Mouse (Mus musculus) ES-E14 (cell line): ENCODE results near the gene Slc25a51. TPM values are rescaled to one million over a fixed set of nuclear protein-coding genes. Genes with fewer than 3 reads are reported as not detected.

Experiments
- DNase-seq: peaks from one replicate; pipeline ENCODE4 v3.0.0-alpha.2; 2013; ENCODE audit warnings: low read depth, low spot score
- H3K27ac ChIP-seq: 2 replicates; pipeline ENCODE4 v1.5.1; 2012; ENCODE audit warnings: low read depth, mild to moderate bottlenecking, low read length, moderate library complexity, mixed read lengths; ENCODE audit not compliant: poor library complexity, insufficient read depth, severe bottlenecking
- H3K36me3 ChIP-seq: 2 replicates; pipeline ENCODE4 v1.6.1; 2012; ENCODE audit warnings: mild to moderate bottlenecking, low read length, moderate library complexity, mixed read lengths; ENCODE audit not compliant: control insufficient read depth, poor library complexity, insufficient read depth, severe bottlenecking
- H3K4me1 ChIP-seq, 2 experiments: fragments of 150-350 bp in 1 of 2; sonication (generic) in 1 of 2; 2 replicates each; pipeline ENCODE4 v1.6.1; 2012; ENCODE audit warnings: low read length in 2 of 2, mild to moderate bottlenecking in 1 of 2, mixed read lengths in 1 of 2; ENCODE audit not compliant: control insufficient read depth in 2 of 2, insufficient read depth in 2 of 2, poor library complexity in 1 of 2
- H3K4me3 ChIP-seq, 2 experiments: fragments of 150-350 bp in 1 of 2; sonication (generic) in 1 of 2; 2 replicates each; pipeline ENCODE4 v1.5.1; 2012; ENCODE audit warnings: low read length in 2 of 2, low read depth in 1 of 2, mild to moderate bottlenecking in 1 of 2, mixed read lengths in 1 of 2; ENCODE audit not compliant: insufficient read depth in 1 of 2, poor library complexity in 1 of 2, severe bottlenecking in 1 of 2
- H3K9ac ChIP-seq: 2 replicates; pipeline ENCODE4 v1.6.1; 2012; ENCODE audit warnings: low read depth, mild to moderate bottlenecking, low read length, mixed read lengths; ENCODE audit not compliant: poor library complexity, insufficient read depth, severe bottlenecking
- H3K9me3 ChIP-seq: fragments of 150-350 bp; sonication (generic); 2 replicates; pipeline ENCODE4 v1.6.1; 2012; ENCODE audit warnings: low read depth, mild to moderate bottlenecking, low read length; ENCODE audit not compliant: control insufficient read depth, insufficient read depth
- CHD2 ChIP-seq: IDR thresholded peaks from 2 replicates; pipeline ENCODE4 v1.6.1; 2014; ENCODE audit warnings: mild to moderate bottlenecking, low read depth, low read length, inconsistent platforms
- HCFC1 ChIP-seq: IDR thresholded peaks from 2 replicates; pipeline ENCODE4 v1.6.1; 2012; ENCODE audit warnings: low read length, inconsistent platforms, borderline replicate concordance; ENCODE audit not compliant: insufficient read depth
- MAFK ChIP-seq: IDR thresholded peaks from 2 replicates; pipeline ENCODE4 v1.6.1; 2014; ENCODE audit warnings: mild to moderate bottlenecking, low read depth, low read length, inconsistent platforms; ENCODE audit not compliant: insufficient read depth
- ZC3H11A ChIP-seq: IDR thresholded peaks from 2 replicates; pipeline ENCODE4 v1.6.1; 2012; ENCODE audit warnings: low read depth, mild to moderate bottlenecking, inconsistent platforms, low read length, borderline replicate concordance
- ZNF384 ChIP-seq: IDR thresholded peaks from 2 replicates; pipeline ENCODE4 v1.6.1; 2012; ENCODE audit warnings: low read depth, low read length, inconsistent platforms
- in situ Hi-C, 2 experiments: fragments of 600-800 bp; cut with MboI; formaldehyde crosslinking; loops; one replicate each; pipeline ENCODE4 v1.15.1; 2025; ENCODE audit warnings: low sequenced_read_pairs in 2 of 2, inconsistent platforms in 1 of 2; ENCODE audit not compliant: unreplicated experiment in 2 of 2
- total RNA-seq: library from RNA; depleted of rRNA; stranded (reverse); fragments of 300-350 nt; gene quantifications from 2 replicates; pipeline ENCODE4 v1.2.3, GENCODE M21; 2012

Slc25a51 gene
- total RNA-seq, 1 experiment, result 38.1 TPM

- in situ Hi-C loops, result no loop called here
- no peak for DNase-seq
Observed at GRCm38 (mm10) chr4:45431806-45432205, 23.2 kb upstream of the Slc25a51 start.

GRCm38 (mm10) chr4:45431316-45431715 lies 22.8 kb upstream of the Slc25a51 start:
- no peak overlapping the region for H3K9ac ChIP-seq
- peaks cover 7% of the 10 kb centered on the region; the same call in 1 of the 2 replicates for H3K36me3 ChIP-seq
- H3K27ac ChIP-seq, result no peak overlapping the region
- H3K4me3 ChIP-seq, result no peak overlapping the region
- no peak for TF ChIP-seq CHD2
- no peak for TF ChIP-seq HCFC1
- no peak for TF ChIP-seq MAFK
- TF ChIP-seq ZC3H11A, result no peak
- no peak for TF ChIP-seq ZNF384
- no peak for DNase-seq
- in situ Hi-C loops, result no loop called here
- peaks cover 2 to 10% of the 10 kb centered on the region in 2 experiments; a peak in 2 of 4 replicates for H3K4me1 ChIP-seq
- no peaks in the 10 kb centered on the region for H3K9me3 ChIP-seq

More at GRCm38 (mm10) chr4:45431806-45432205, 23.2 kb upstream of the Slc25a51 start:
- no peak for TF ChIP-seq CHD2
- TF ChIP-seq ZNF384, result no peak
- TF ChIP-seq MAFK, result no peak
- no peak for TF ChIP-seq HCFC1
- TF ChIP-seq ZC3H11A, result no peak
- Histone ChIP-seq H3K4me3 (no peak overlapping the region), H3K9me3 (no peaks in the 10 kb centered on the region), H3K27ac (no peak overlapping the region), H3K36me3 (peaks cover 7% of the 10 kb centered on the region; the same call in 1 of the 2 replicates), H3K4me1 (peaks cover 2 to 10% of the 10 kb centered on the region in 2 experiments; a peak in 2 of 4 replicates), H3K9ac (no peak overlapping the region)

GRCm38 (mm10) chr4:45429451-45429850 lies 20.9 kb upstream of the Slc25a51 start:
- DNase-seq, result no peak
- Histone ChIP-seq H3K4me3 (no peak overlapping the region), H3K9ac (no peak overlapping the region), H3K27ac (no peak overlapping the region), H3K4me1 (peaks cover 2 to 10% of the 10 kb centered on the region in 2 experiments; a peak in 2 of 4 replicates), H3K36me3 (peaks cover 7% of the 10 kb centered on the region; the same call in 1 of the 2 replicates), H3K9me3 (no peaks in the 10 kb centered on the region)
- TF ChIP-seq ZC3H11A (no peak), CHD2 (no peak), MAFK (no peak), HCFC1 (no peak), ZNF384 (no peak)
- in situ Hi-C loops, result no loop called here

- Histone ChIP-seq H3K4me3 (no peak overlapping the region), H3K36me3 (peaks cover 4% of the 10 kb centered on the region; the same call in 1 of the 2 replicates), H3K27ac (no peak overlapping the region), H3K9me3 (no peaks in the 10 kb centered on the region), H3K4me1 (peaks cover 8 to 27% of the 10 kb centered on the region in 2 experiments), H3K9ac (no peak overlapping the region)
- no peak for TF ChIP-seq MAFK
- TF ChIP-seq ZC3H11A, result no peak
- TF ChIP-seq ZNF384, result no peak
- no peak for TF ChIP-seq CHD2
- no peak for TF ChIP-seq HCFC1
- DNase-seq, result peak; percentile 61
- in situ Hi-C loops, result no loop called here
Observed at GRCm38 (mm10) chr4:45426724-45427457, 18.3 kb upstream of the Slc25a51 start.
